Mouse (Mus musculus) forebrain, embryonic 10.5 days (tissue): ENCODE measurements at regions not wholly inside any gene's neighbourhood (a gene's known extent, or its start where the extent isn't known, plus 50 kb on each side); places are given as distances from the start of the nearest gene placed in this dataset.

Experiments used
- DNase-seq: peaks from one replicate; pipeline ENCODE4 v3.0.0-alpha.2; 2017; ENCODE audit warnings: low spot score; ENCODE audit errors: extremely low spot score
- H3K27ac ChIP-seq: fragments of 300-500 bp; sonication (generic); 2 replicates; pipeline ENCODE4 v1.5.1; 2016; ENCODE audit warnings: mild to moderate bottlenecking
- H3K27me3 ChIP-seq: fragments of 300-500 bp; sonication (generic); 2 replicates; pipeline ENCODE4 v1.6.1; 2016; ENCODE audit warnings: mild to moderate bottlenecking; ENCODE audit not compliant: poor library complexity, severe bottlenecking
- H3K36me3 ChIP-seq: fragments of 300-500 bp; sonication (generic); replicated peaks from 2 replicates; pipeline ENCODE4 v1.6.1; 2016; ENCODE audit warnings: mild to moderate bottlenecking, moderate library complexity
- H3K4me1 ChIP-seq: fragments of 300-500 bp; sonication (generic); 2 replicates; pipeline ENCODE4 v1.6.1; 2016
- H3K4me3 ChIP-seq: fragments of 300-500 bp; sonication (generic); 2 replicates; pipeline ENCODE4 v1.5.1; 2016; ENCODE audit warnings: mild to moderate bottlenecking, moderate library complexity
- H3K9me3 ChIP-seq: fragments of 300-500 bp; sonication (generic); 2 replicates; pipeline ENCODE4 v1.6.1; 2016; ENCODE audit warnings: mild to moderate bottlenecking, moderate library complexity
- WGBS: fragments of 180-500 bp; shearing (Covaris S2); methylation state at CpG from one replicate; pipeline ENCODE4 v1.1.7; 2016; 5-methylcytosine and 5-hydroxymethylcytosine counted together

DNA sequence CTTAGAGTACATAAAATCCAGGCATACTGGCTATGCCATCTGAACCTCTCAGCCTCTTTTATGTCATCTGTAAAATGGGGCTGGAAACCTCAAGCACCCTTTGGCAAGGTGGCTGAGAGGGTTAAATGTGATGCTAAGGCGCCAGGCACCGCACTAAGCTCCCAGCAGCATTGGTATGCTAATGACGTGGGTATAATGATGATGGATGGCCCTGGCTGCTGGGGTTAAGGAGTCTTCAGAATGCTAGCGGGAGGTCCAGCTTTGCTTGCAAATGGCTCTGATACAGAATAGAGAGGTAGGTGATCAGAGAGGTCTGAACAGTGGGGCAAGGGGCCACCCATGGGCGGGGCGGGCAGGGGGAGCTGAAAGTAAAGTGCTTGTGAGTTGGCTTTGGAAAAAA is 241.1 kb upstream of the Irx3 start:
- no peak for DNase-seq
- H3K9me3 ChIP-seq, result peaks cover 13% of the 10 kb centered on the region; the same call in 1 of the 2 replicates

GRCm38 (mm10) chr8:92029954-92030353 is 228.1 kb upstream of the Irx3 start:
- Histone ChIP-seq H3K4me3 (no peak overlapping the region), H3K27me3 (peaks cover 94% of the 10 kb centered on the region), H3K9me3 (no peaks in the 10 kb centered on the region), H3K36me3 (no peaks in the 10 kb centered on the region), H3K4me1 (peaks cover 26% of the 10 kb centered on the region), H3K27ac (no peak overlapping the region)
- 41% methylated on average over 9 of the region's 9 CpGs for WGBS
- no peak for DNase-seq

More for the DNA sequence above, 241.1 kb upstream of the Irx3 start:
- peaks cover 97% of the 10 kb centered on the region for H3K27me3 ChIP-seq
- H3K36me3 ChIP-seq, result no peaks in the 10 kb centered on the region
- no peak overlapping the region for H3K4me3 ChIP-seq
- H3K4me1 ChIP-seq, result peaks cover 16% of the 10 kb centered on the region
- 9% methylated on average over 6 of the region's 6 CpGs for WGBS
- no peak overlapping the region for H3K27ac ChIP-seq

DNA sequence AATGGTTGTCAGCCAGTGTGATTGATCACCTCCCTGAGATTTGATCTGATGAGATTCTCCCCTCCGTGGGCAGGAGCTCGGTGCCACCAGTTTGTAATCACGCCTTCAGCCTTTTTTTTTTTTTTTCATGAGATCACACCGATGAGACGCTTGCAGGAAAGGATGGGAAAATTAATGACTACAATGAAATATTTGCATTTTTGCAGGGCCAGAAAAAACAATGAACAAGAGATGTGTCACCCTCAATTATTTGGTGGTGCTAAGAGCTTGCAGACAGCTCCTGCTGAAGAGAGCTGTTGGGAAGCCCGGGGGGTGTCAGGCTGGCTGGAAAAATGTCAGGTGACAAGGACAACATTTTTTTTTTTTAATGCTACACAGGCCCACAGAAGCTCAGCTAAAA is 227.6 kb upstream of the Irx3 start:
- H3K4me3 ChIP-seq, result no peak overlapping the region
- H3K9me3 ChIP-seq, result no peaks in the 10 kb centered on the region
- DNase-seq, result no peak
- peaks cover 94% of the 10 kb centered on the region for H3K27me3 ChIP-seq
- H3K27ac ChIP-seq, result no peak overlapping the region
- H3K4me1 ChIP-seq, result peaks cover 26% of the 10 kb centered on the region
- H3K36me3 ChIP-seq, result no peaks in the 10 kb centered on the region
- 58% methylated on average over 6 of the region's 6 CpGs for WGBS

DNA sequence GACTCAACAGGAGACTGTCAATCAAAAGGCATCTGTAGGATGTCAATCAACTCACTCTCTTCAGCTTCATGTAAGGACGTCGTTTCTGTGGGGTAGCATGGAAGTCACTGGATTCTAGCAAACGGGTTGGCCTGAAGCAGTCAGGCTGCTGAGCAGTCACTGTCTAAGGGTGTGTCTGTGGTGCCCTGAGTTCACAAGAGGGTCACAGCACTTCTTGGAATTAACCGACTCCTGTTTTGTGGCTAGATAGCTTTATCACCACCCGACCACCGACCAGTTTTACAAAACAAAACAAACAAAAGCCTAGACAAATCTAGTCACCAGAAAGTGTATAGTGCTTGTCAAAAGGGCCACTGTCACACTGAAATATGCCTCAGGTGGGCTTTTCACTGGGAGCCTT is 226.4 kb upstream of the Irx3 start:
- 22% methylated on average over 6 of the region's 6 CpGs for WGBS
- Histone ChIP-seq H3K4me3 (no peak overlapping the region), H3K9me3 (no peaks in the 10 kb centered on the region), H3K36me3 (no peaks in the 10 kb centered on the region), H3K4me1 (peaks cover 38% of the 10 kb centered on the region), H3K27ac (no peak overlapping the region), H3K27me3 (peaks cover 96% of the 10 kb centered on the region)
- no peak for DNase-seq

GRCm38 (mm10) chr8:92024133-92024532 is 222.3 kb upstream of the Irx3 start:
- Histone ChIP-seq H3K4me3 (no peak overlapping the region; the same call in 1 of the 2 replicates), H3K27me3 (peaks cover 98% of the 10 kb centered on the region)

GRCm38 (mm10) chr8:92021521-92021920 is 219.7 kb upstream of the Irx3 start:
- Histone ChIP-seq H3K27me3 (peaks cover 98% of the 10 kb centered on the region), H3K9me3 (no peaks in the 10 kb centered on the region), H3K36me3 (no peaks in the 10 kb centered on the region), H3K4me1 (peaks cover 12% of the 10 kb centered on the region), H3K4me3 (no peak overlapping the region), H3K27ac (no peak overlapping the region)
- DNase-seq, result no peak
- WGBS, result 62% methylated on average over 3 of the region's 3 CpGs

More at GRCm38 (mm10) chr8:92024133-92024532, 222.3 kb upstream of the Irx3 start:
- 9% methylated on average over 8 of the region's 8 CpGs for WGBS
- H3K4me1 ChIP-seq, result peaks cover 24% of the 10 kb centered on the region
- DNase-seq, result no peak
- no peak overlapping the region for H3K27ac ChIP-seq
- H3K36me3 ChIP-seq, result no peaks in the 10 kb centered on the region
- H3K9me3 ChIP-seq, result no peaks in the 10 kb centered on the region

DNA sequence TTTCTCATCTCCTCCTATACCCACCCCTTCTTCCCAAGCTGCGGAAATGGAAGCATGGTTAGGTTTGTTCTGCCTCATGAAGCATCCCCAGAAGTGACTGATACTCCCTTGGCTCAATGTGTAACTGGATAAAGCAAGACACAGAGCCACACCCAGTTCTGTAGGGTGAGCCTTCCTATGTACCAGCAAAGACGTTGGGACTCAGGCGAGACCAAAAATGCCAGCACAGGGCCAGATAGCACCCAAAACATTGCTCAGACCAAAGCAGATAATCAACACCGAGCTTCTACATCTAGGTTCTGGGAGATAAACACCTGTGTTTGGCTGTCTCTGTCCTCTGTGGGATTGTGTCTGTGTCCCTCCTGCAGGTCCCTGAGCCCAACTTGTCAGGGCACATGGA is 212.8 kb upstream of the Irx3 start:
- Histone ChIP-seq H3K36me3 (no peaks in the 10 kb centered on the region), H3K4me3 (no peak overlapping the region), H3K27ac (no peak overlapping the region), H3K27me3 (peaks cover 95% of the 10 kb centered on the region), H3K4me1 (peaks cover 4% of the 10 kb centered on the region), H3K9me3 (no peaks in the 10 kb centered on the region)
- no peak for DNase-seq
- 88% methylated on average over 4 of the region's 4 CpGs for WGBS

DNA sequence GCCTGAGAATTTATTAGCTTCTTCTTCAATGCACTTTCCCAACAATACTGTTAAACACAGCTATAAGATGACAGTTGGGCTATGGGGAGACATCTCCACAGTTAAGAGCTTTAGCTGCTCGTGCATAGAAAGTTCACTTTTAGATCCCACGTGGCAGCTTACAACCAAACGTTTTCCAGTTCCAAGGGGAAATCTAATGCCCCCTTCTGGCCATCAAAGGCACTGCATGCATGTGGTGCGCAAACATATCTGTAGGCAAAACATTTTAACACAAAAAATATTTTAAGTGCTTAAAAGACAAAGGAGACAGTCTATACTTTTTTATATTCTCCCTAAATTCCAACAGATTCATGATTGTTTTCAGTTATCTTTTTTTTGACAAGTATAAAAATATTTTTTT is 211.3 kb upstream of the Irx3 start:
- WGBS, result 57% methylated on average over 4 of the region's 4 CpGs
- H3K9me3 ChIP-seq, result no peaks in the 10 kb centered on the region
- H3K4me3 ChIP-seq, result no peak overlapping the region
- H3K36me3 ChIP-seq, result no peaks in the 10 kb centered on the region
- no peak overlapping the region for H3K27ac ChIP-seq
- peaks cover 95% of the 10 kb centered on the region for H3K27me3 ChIP-seq
- peaks cover 19% of the 10 kb centered on the region for H3K4me1 ChIP-seq
- DNase-seq, result no peak

GRCm38 (mm10) chr8:92010412-92010811 is 208.5 kb upstream of the Irx3 start:
- Histone ChIP-seq H3K4me1 (peaks cover 23% of the 10 kb centered on the region), H3K9me3 (no peaks in the 10 kb centered on the region), H3K27ac (no peak overlapping the region), H3K27me3 (peaks cover 93% of the 10 kb centered on the region), H3K36me3 (no peaks in the 10 kb centered on the region), H3K4me3 (no peak overlapping the region)
- 92% methylated on average over 4 of the region's 4 CpGs for WGBS
- DNase-seq, result no peak

GRCm38 (mm10) chr8:92008616-92009610 is 207.0 kb upstream of the Irx3 start:
- H3K27ac ChIP-seq, result no peak overlapping the region
- 64% methylated on average over 14 of the region's 14 CpGs for WGBS
- no peak for DNase-seq
- H3K36me3 ChIP-seq, result no peaks in the 10 kb centered on the region
- no peak overlapping the region for H3K4me3 ChIP-seq
- no peaks in the 10 kb centered on the region for H3K9me3 ChIP-seq
- peaks cover 23% of the 10 kb centered on the region for H3K4me1 ChIP-seq
- peaks cover 93% of the 10 kb centered on the region for H3K27me3 ChIP-seq

- WGBS, result 85% methylated on average over 2 of the region's 2 CpGs
Observed at GRCm38 (mm10) chr8:92005091-92005490, 203.2 kb upstream of the Irx3 start.

GRCm38 (mm10) chr8:92004532-92004931 is 202.7 kb upstream of the Irx3 start:
- no peak for DNase-seq
- Histone ChIP-seq H3K27ac (no peak overlapping the region), H3K27me3 (peaks cover 98% of the 10 kb centered on the region), H3K9me3 (peaks cover 5% of the 10 kb centered on the region; the same call in 1 of the 2 replicates), H3K4me1 (peaks cover 17% of the 10 kb centered on the region), H3K4me3 (no peak overlapping the region), H3K36me3 (no peaks in the 10 kb centered on the region)
- WGBS, result 73% methylated on average over 10 of the region's 10 CpGs

More at GRCm38 (mm10) chr8:92005091-92005490, 203.2 kb upstream of the Irx3 start:
- Histone ChIP-seq H3K27ac (no peak overlapping the region), H3K4me3 (no peak overlapping the region), H3K4me1 (peaks cover 22% of the 10 kb centered on the region), H3K27me3 (peaks cover 98% of the 10 kb centered on the region), H3K9me3 (0 out of 2 replicates have a peak, but pooled peaks cover 3% of the 10 kb centered on the region), H3K36me3 (no peaks in the 10 kb centered on the region)
- DNase-seq, result no peak

GRCm38 (mm10) chr8:92000368-92000767 is 198.5 kb upstream of the Irx3 start:
- Histone ChIP-seq H3K27me3 (peaks cover 99% of the 10 kb centered on the region), H3K36me3 (no peaks in the 10 kb centered on the region), H3K4me1 (peaks cover 30% of the 10 kb centered on the region), H3K9me3 (peaks cover 17% of the 10 kb centered on the region), H3K27ac (no peak overlapping the region), H3K4me3 (no peak overlapping the region)
- 80% methylated on average over 1 of the region's 1 CpGs for WGBS
- DNase-seq, result no peak
